Mouse (Mus musculus) retina, embryonic 14.5 days (tissue): ENCODE data around the gene Tbl3.
A peak's percentile ranks its signal among the peaks of the same experiment; 100 is the strongest.

Experiments used
- DNase-seq: peaks from one replicate; pipeline ENCODE4 v3.0.0-alpha.2; 2015; ENCODE audit warnings: low spot score

The Tbl3 gene

GRCm38 (mm10) chr17:24706982-24707800 is at the start of gene Tbl3:
Gene Tbl3, minus strand, starts transcription at chr17:24707660.
- DNase-seq = peak; percentile 95

- peak; percentile 59 for DNase-seq
Measured at GRCm38 (mm10) chr17:24752415-24753394, 45.2 kb upstream of the Tbl3 start, which contains the start of gene Hs3st6. Gene Hs3st6, plus strand, starts transcription at chr17:24752988.

- no peak for DNase-seq
Measured at GRCm38 (mm10) chr17:24751528-24751927, 44.1 kb upstream of the Tbl3 start.

- no peak for DNase-seq
Measured at GRCm38 (mm10) chr17:24746986-24747385, 39.5 kb upstream of the Tbl3 start.

DNA sequence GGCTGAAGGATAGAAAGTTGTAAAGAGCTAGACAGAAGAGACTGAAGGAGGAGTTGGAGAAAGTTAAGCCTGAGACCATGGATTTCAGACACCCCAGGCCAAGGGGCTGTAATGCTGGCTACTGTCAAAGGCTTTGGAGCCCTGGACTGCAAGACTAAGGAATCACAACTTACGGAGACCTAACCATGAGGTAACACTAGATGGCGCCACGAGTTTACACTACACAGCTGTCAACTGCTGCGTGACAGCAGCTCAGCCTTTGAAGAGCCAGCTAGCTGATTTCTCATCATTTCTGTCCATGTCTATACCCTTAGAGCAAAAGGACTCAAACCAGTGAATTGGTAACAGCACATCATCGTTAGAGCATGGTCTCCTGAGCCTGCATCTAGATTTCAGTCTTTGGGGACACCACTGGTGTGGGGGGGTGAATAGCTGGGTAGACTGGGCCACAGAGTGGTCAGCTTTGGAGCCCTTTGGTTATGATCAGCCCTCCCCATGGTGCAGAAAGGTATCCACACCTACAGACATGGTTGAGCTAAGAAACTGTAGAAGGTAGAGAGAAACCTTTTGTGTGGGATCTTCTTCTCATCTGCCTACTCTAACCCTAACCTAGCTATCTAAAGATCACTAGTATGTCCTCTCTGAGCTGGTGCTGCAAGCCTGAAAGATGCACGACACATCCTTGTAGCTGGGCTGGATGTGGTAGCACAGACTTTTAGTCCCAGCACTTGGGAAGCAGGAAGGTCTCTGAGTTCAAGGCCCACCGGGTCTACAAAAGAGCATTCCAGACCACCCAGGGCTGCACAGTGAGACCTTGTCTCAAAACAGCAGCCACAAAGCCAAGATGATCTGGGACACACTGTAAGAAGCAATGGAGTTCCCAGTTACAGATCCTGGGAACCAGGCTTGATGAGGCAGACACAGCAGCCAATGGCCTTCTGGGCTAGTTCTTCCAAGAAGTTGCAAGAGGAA is 38.4 kb upstream of the Tbl3 start:
- DNase-seq = peak; percentile 98

GRCm38 (mm10) chr17:24744381-24744780 is 36.9 kb upstream of the Tbl3 start:
- DNase-seq = no peak

GRCm38 (mm10) chr17:24743896-24744295 is 36.4 kb upstream of the Tbl3 start:
- no peak for DNase-seq

- no peak for DNase-seq
Measured at GRCm38 (mm10) chr17:24742307-24742706, 34.8 kb upstream of the Tbl3 start.

DNA sequence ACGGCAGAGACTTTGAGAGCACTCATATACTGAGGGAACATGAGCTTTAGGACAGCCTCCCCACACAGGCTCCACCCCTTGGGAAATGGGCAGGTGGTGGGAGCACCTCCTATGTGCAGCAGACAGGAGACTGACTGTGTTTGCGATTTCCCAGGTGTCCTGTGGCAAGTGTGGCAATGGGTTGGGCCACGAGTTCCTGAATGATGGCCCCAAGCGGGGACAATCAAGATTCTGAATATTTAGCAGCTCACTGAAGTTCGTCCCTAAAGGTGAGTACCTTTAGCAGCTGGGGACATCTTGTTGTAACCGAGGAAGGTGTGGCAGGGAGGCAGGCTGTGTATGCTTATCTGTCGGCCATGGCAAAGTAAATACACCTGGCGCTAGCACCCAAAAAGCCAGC is 32.5 kb upstream of the Tbl3 start:
- no peak for DNase-seq

- DNase-seq = no peak
Measured at GRCm38 (mm10) chr17:24738238-24738637, 30.8 kb upstream of the Tbl3 start.

DNA sequence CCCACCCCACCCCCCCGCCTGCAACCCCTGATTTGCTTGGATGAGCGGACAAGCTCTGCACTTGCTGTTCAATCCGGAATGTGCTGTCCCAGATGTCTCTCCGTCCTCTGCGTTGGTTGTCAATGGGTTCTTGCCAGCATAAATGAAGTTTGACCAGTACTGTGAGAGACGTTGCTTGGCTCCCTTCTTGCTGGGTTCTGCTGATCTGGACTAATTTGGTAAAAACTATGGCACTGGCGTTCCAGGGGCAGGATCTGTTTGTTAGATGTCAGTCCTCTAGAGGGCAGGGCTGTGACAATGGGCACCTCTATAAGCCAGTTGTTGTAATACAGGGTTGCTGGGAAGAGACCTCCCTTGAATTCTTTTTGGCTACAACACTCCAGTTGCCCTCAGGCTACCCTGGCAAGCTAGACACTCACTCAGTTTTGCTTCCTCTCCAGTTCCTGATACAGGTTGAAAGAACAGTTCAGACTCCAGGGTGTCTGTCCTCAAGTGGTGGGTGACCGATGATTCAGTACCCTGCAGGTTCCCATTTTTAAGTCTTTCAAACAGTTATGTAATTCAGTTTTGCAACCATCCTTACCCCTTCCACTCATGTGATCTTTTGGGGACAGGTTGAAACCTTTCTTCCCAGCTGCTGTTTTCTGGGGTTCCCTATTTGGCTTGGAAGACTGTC is 29.8 kb upstream of the Tbl3 start:
- no peak for DNase-seq

- DNase-seq = peak; percentile 97
Measured at GRCm38 (mm10) chr17:24736330-24737051, 29.0 kb upstream of the Tbl3 start, which contains the start of gene Msrb1. Gene Msrb1, plus strand, starts transcription at chr17:24736642.

GRCm38 (mm10) chr17:24735446-24735845 is 28.0 kb upstream of the Tbl3 start:
- no peak for DNase-seq

DNA sequence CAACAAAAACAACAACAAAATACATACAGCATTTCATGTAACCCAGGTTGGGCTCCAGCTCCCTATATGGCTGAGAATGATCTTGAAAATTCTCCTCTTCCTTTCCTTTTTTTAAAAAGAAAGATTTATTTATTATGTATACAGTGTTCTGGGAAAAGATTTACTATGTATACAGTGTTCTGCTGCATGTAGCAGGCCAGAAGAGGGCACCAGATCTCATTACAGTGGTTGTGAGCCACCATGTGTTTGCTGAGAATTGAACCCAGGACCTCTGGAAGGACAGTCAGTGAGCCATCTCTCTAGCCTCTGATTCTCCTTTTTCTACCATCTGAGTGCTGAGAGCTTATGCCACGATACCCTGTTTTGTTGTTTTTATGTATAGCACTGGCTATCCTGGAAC is 27.1 kb upstream of the Tbl3 start:
- no peak for DNase-seq

GRCm38 (mm10) chr17:24733434-24734050 is 26.1 kb upstream of the Tbl3 start:
- no peak for DNase-seq

DNA sequence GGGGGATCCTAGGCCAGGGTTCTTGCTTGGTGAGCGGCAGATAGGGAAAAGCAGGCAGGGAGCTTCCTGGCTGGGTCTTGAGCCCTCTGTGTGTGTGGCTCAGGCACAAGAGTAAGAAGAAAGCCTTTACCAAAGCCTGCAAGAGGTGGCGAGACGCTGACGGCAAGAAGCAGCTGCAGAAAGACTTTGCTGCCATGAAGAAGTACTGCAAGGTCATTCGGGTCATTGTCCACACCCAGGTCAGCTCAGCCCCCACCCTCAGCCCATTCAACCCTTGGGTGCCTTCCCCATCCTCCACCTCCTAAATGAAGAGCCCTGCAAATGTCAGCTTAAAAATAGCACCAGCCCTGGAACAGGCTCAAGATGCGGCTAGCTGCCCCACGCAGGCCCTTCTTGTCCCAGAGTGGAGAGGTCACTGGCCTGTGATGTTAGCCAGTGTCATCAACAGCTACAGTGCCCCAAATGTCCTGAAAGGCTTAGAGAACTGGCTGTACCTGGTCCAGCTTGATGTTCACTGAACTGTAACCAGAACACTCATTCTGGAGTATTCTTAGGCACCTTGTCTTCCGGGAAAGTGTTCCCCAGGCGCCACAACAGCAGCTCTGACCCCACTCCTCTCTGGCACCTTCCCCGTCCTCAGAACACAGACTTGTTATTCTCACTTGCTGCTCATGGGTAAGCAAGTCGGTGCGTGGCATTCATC is 24.9 kb upstream of the Tbl3 start:
- DNase-seq = no peak

GRCm38 (mm10) chr17:24730787-24731186 is 23.3 kb upstream of the Tbl3 start:
- no peak for DNase-seq

DNA sequence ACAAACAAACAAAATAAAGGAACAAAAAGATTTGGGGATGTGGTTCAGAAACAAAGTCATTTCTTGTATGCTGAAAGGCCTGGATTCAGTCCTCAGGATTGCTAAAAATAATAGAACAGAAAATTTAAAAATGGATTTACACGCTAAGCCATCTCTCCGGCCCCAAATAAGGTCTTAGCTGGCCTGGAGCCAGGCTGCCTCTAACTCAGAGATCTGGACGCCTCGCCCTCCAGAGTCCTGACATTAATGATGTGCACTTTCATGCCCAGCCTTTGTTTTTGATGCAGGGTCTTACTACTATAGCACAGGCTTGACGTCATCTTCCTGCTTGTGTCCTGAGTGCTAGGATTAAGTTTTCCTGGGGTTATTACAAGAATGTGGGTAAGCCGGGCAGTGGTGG is 21.6 kb upstream of the Tbl3 start:
- no peak for DNase-seq

DNA sequence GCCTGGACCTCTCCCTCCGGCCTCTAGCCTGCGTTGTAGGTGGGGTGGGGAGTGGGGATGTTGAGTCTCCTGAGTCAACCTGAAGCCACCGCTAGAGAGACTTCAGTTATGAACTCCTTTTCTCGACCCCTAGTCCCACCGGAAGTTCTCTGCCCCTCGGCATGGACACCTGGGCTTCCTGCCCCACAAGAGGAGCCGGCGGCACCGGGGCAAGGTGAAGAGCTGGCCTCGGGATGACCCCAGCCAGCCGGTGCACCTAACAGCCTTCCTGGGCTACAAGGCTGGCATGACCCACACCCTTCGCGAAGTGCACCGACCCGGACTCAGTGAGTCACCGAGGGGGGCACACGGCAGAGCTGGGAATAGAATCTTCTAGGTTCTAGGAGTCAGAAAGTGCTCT is 20.7 kb upstream of the Tbl3 start:
- no peak for DNase-seq
